Mouse (Mus musculus) heart, postnatal 14 days (tissue): ENCODE data around the gene Hs6st2. TPM values are rescaled to one million over a fixed set of nuclear protein-coding genes. Genes with fewer than 3 reads are reported as not detected.

Experiments used
- DNase-seq, 2 experiments: peaks; one replicate each; pipeline ENCODE4 v3.0.0; 2021 to 2022
- intact Hi-C: fragments of 180-260 bp; cut with DNase I; formaldehyde crosslinking; loops from one replicate; pipeline ENCODE4 v1.15.1; 2025
- long read RNA-seq, 2 experiments: library from polyadenylated mRNA; stranded (forward); transcript quantifications; one replicate each; pipeline ENCODE4 v2.0.0; 2021
- total RNA-seq, 2 experiments: library from RNA; stranded (reverse); gene quantifications; 2 replicates each; pipeline ENCODE4 v1.2.3; 2021

The Hs6st2 gene
- 1 to 10 TPM; 2.2 to 2.5 TPM for total RNA-seq
- long read RNA-seq, experiment 1, partial matches to known transcripts: 0 of 2 reads
- long read RNA-seq, experiment 1, other reads (novel, unspliced or antisense): 2 of 2 reads
- long read RNA-seq, experiment 2, partial matches to known transcripts: 1 of 8 reads
- long read RNA-seq, experiment 2, other reads (novel, unspliced or antisense): 7 of 8 reads

DNA sequence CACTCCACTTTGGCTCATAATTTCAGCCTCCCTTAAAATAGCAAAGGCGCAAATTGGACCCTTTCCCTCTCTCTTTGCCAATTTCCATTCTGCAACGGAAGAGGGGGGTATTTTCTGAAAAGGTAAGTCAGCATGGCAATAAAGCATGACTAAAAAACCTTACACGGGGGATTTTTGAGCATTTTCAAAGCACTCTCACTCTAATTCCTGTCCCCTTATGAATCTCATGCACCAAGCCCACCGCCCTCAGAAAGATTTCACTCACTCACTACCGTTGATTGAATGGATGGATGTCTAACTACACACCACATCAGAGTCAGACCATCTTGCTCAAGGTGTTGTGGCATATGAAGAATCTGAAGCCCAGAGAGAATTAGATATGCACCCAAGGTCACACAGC, at the start of gene Hs6st2:
Gene Hs6st2, minus strand, starts transcription at position 101 of the 400 bp plus-strand sequence.
- intact Hi-C loops: no loop called here

DNA sequence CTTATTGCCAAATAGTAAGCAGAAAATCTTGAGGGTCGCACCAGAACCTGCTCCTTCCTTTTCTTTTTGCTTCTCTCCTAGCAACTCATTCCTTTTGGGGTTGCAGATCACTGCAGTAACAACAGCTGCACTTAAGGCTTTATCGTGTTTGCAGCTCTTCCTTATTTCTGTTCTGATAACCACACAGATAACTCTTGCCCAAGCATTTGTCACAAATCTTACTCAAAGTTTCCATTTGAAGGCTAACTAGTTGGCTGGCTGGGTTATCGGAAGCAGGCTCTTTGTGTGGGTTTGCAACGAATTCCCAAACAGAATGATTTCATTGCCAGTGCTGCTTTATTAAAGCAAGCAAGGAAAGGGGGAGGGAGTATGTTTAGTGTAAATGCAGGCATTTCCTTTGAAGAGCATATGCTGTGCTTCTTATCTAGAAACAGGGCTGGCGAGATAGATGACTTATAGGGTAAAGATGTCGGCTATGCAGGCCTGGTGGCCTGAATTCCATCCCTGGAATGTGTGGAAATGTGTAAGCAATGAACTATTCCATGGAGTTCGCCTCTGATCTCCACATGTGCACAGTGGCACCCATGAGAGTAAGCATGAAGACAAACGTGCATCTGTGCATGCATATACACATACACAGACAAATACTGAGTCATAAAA, 32.6 kb upstream of the Hs6st2 start:
- intact Hi-C loops: no loop called here
- DNase-seq: no peak

More for the DNA sequence above, at the start of gene Hs6st2:
- no peak for DNase-seq

GRCm38 (mm10) chrX:51712996-51713395, 31.3 kb upstream of the Hs6st2 start:
- intact Hi-C loops: no loop called here
- DNase-seq: no peak

GRCm38 (mm10) chrX:51702823-51703222, 21.2 kb upstream of the Hs6st2 start:
- DNase-seq: no peak
- intact Hi-C loops: no loop called here

- intact Hi-C loops: no loop called here
- peak; percentile 1 to 9 for DNase-seq
Measured at GRCm38 (mm10) chrX:51699079-51699478, 17.4 kb upstream of the Hs6st2 start.

DNA sequence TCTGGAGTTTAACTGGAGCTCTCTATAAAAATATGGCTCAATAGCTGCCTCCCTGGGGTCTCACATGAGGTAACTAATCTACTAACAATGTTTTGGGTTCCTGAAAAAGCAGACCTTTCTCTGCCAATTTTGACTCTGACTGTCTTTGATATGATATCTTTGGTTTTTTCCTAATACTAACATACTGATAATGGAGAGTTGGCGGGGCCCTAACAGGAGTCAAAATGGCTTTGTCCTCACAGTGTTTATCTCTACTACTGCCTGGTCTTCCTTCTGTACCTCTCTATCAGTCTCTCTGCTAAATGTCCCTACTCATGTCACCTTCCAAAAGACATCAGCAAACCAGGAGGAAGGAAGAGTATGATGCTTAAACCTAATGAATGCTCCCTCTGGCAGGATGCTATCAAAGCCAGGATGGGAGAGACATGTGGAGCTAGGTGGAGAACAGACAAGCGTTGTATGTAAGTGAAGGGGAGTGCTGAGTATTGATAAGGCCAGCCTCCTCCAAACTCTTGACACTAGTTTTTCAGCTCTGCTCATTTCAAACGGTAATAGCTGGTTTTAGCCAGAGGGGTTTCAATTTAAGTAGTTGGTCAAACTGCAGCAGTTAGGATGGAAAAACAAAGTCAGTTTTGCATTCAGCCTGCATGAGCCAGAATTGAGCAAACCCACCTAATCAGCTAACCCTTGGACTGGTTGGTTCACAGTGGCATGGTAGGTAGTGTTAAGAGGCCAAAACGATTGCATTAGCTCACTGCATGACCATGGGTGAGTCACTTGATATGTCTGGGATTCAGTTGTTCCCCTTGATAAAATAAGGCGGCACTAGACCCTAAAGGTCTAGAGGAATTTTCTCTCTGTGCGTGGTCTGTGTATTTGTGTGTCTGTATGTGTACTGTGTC, 4.6 kb upstream of the Hs6st2 start:
- no peak for DNase-seq
- intact Hi-C loops: no loop called here

DNA sequence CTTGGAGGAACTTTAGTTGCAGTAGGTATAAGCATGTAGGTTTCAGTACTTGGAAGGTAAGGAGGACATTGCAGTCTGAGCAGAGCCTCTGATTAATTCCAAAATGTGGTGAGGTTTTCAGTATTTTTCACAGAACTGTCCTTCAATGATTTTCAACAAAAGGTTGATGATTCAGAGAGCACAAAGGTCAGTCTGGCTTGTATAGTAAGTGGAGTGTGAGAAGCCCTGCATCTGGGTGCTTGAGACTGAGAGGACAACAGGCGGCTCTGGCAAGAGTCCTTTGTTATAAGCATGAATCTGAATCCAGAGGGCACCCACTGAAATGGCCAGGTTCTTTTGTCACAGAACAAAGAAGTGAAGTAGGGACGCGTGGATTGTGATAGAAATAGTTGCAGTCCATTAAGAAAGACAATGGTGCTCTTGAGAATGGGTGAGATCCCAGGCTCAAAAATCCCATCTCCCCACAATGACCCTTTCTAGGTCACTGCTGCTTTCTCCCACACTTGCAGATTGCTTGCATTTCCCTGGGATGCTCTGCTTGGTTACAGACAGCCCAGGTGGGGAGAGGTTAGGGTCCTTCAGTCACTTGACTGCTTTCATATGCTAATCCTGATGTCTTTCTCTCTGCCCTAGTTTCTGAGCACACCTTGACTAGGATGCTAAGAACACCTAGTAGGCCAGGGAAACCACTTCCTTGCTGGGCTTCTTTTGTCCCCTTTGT, 2.8 kb upstream of the Hs6st2 start:
- intact Hi-C loops: no loop called here
- no peak for DNase-seq

DNA sequence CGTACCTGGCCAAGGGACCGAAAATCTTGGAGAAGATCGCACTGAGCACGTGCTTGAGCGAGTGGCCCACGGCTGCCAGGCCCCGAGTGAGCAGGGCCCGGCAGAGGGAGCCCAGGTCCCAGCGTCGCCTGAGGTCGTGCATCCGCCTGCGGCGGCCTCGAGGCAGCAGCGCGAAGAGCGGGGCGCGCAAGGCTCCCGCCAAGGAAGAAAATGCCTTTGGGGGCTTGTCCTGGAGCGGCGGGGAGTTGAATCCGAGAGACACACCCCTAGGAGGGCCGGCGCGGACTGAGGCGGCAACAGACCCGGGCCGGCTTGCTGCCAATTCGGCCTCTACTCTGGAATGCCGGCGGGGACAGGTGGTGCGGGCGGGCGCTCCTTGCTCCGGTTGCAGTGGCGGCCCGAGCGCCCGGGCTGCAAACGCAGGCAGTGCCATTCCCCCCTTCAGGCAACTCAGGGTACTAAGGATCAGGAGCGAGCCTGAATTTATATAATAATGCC, 437 bp downstream of the Hs6st2 start:
- DNase-seq: peak in 1 of 2 experiments; percentile 28
- intact Hi-C loops: no loop called here

GRCm38 (mm10) chrX:51680428-51681169, 1.1 kb downstream of the Hs6st2 start:
- DNase-seq: peak; percentile 23 to 31

DNA sequence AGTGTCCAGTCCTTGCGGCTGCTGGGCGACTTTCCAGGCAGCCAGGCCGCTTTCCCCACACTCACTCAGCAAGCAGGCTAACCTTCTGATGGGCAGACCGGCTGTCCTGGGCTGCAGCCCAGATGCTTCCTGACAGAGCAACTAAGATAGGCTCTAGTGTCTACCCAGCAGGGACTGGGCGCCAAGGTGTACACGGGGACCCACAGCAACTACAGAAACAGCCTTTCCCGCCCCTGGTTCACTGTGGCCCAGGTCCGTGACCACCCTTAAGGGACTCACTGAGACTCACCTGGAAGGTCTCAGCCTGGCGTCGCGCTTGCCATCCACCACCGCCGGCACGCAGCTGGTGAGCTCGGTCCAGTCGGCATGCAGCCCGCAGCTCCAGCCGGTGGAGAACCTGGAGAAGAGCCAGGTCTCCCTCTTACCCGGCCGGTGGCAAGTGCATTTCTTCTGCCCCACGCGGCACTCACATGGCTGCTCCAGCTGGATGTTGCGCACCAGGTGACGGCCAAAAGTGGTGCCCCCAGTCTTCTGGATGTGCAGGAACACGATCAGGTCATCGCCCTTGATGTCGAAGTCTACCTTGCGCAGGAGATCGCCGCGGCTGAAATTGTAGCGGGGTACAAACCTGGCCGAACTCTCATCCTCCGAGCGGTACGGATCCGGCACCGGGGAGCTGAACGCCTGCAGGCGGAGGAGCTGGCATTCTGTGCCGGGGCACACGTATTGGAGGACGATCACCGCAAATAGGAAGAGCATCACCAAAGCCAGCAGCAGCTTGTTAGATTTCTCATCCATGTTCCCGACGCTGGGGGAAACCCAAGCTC, 1.8 kb downstream of the Hs6st2 start:
- intact Hi-C loops: no loop called here
- DNase-seq: peak; percentile 19 to 27

More at GRCm38 (mm10) chrX:51680428-51681169, 1.1 kb downstream of the Hs6st2 start:
- intact Hi-C loops: no loop called here

GRCm38 (mm10) chrX:51658236-51658635, 23.4 kb downstream of the Hs6st2 start:
- intact Hi-C loops: no loop called here
- peak; percentile 1 to 7 for DNase-seq

GRCm38 (mm10) chrX:51642661-51643257, 38.9 kb downstream of the Hs6st2 start:
- intact Hi-C loops: no loop called here
- DNase-seq: no peak

DNA sequence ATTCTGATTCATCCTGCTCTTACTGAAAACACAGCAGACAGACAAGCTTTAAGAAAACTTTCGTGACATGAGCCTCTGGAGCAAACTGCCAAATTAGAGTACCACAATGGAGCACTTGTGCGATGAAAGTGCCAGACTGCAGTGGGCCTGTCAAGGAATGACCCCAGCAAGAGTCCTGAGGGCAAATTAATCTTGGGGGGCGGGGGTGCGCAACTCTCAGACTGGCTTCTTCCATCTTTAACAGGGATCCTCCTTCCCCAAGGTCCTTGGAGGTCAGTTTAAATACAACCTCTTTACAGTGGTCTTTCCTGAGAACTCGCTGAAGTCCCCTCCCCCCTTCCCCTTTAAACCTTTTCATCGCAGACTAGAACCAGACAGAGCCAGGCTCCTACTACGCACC, 45.9 kb downstream of the Hs6st2 start:
- intact Hi-C loops: no loop called here
- DNase-seq: no peak

DNA sequence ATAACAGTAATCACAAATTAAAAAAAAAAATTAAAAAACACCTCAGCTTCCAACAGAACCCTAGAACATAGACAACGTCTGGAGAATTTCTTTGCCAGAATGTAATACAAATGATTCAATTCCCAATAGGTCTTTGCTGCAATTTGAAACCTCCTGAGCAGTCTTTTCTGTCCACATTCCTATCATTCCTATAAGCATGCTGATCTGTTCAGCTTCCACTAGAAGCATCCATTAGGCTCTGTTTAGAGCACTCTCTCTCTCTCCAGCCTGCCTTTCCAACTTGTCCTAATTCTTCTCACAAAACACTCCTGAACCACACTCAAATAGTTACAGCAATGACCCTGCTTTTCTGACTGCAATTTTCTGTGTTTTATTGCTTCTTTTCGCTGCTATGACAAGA, 50.3 kb downstream of the Hs6st2 start:
- DNase-seq: no peak
- intact Hi-C loops: no loop called here

DNA sequence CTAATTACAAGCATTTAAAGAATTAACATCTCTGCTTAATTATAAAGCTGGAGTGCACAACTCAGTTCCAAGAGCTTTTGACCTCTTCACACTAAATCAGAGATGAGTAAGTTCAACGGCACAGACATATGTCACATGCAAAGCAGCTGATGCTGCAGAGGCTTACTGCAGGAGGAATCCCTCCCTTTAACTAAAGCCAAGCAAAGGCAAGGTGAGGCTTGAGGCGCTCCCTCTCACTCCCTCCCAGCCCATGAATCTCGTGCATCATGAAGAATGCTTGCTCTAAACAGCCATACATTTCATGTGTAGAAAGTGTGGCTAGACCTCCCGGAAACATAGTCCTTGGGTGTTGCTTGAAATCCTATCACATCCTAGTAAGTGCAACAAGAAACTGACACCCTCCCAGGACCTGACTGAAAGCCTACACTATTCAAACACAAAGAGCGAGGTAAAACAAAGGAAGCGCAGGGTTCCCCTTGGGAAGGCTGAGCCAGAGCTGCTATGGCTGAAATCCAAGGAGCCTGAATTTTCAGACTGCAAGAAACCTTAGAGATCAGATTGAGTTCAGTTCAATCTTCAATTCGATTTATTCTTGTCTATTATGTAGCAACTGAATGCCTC, 67.2 kb downstream of the Hs6st2 start:
- intact Hi-C loops: no loop called here
- peak in 1 of 2 experiments; percentile 2 for DNase-seq

GRCm38 (mm10) chrX:51610743-51611142, 70.9 kb downstream of the Hs6st2 start:
- no peak for DNase-seq
- intact Hi-C loops: no loop called here

DNA sequence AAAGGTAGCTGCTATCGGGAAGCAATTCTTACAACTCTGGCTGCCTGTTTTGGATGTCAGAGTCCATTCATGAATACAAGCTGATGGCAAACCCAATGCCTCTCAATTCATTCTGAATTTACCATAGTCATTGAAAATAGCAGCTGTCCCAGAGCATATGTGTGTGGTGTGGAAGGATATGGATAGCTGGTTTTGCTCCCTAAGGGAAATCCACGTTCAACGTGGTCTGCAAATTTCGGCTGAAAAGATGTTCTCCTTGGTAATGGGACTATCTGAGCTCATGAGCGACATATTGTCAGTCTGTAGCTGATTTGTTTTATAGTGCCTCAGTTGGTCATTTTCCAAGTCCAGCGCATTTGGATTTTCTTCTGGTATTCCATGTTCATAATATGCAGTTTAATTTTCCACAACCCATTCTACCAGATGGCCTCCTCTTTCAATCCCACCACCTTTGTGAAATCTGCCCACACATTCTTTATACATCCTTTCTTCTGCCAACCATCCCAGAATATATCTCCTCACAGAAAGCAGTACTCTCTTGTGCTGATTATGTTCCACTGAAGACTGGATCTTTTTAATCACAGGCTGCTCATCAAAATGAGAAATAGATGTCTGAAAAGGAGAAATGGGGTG, 75.3 kb downstream of the Hs6st2 start:
- intact Hi-C loops: no loop called here
- no peak for DNase-seq

GRCm38 (mm10) chrX:51592751-51593150, 88.9 kb downstream of the Hs6st2 start:
- intact Hi-C loops: no loop called here
- no peak for DNase-seq
